Mouse (Mus musculus): ENCODE measurements at regions not wholly inside any gene's neighbourhood (a gene's known extent, or its start where the extent isn't known, plus 50 kb on each side); places are given as distances from the start of the nearest gene placed in this dataset.
A peak's percentile ranks its signal among the peaks of the same experiment; 100 is the strongest.

DNA sequence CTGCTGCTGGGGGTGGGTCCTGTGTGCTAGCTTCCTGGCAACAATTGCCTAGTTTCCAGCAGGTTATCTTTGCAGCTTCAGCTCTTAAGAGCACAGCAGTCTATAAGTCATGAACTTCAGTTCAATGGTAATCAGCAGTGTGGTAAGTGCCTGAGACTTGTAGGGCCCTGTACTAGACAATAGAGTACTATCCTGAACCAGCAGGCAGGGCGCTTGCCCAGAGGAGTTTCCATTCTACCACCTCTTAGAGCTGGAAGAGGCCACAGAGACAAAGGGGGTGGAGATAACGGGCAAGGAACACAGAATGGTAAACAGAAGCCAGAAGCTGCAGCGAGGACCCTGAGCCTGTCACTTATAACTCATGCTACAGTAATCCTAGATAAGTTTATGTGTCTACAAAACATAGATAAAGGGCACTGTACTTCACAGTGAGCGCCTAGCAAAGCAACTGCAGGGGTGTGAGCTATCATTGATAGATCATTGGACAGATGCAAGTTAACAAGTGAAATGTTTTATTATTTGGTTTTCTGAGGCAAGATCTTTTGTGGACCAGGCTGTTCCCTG, 79.7 kb upstream of the Bcl6 start:
- TF ChIP-seq GATA4 (IDR thresholded peaks at IDR 0.05; ENCODE audit: insufficient replicate concordance, low read length): no peak

DNA sequence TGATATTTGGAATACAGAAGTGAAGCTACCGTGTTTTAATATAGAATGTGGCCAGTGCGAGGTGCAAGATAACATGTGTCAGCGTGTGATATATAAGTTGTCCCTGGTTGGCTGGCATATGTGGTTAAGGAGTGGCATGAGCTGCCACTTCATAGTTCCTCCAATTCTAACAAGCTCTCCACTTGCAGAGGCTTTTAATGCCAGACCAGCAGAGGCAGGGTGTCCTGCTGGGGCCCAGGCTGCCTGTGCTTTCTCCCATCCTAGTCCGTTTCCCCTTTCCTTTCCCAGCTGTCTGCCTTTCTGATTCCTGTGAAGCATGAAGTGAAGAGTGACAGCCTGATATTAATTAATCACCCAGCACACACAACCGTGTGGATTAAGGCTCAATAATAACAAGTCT, 73.7 kb upstream of the Bcl6 start:
- no peak for TF ChIP-seq GATA4 (IDR thresholded peaks at IDR 0.05; ENCODE audit: insufficient replicate concordance, low read length)

DNA sequence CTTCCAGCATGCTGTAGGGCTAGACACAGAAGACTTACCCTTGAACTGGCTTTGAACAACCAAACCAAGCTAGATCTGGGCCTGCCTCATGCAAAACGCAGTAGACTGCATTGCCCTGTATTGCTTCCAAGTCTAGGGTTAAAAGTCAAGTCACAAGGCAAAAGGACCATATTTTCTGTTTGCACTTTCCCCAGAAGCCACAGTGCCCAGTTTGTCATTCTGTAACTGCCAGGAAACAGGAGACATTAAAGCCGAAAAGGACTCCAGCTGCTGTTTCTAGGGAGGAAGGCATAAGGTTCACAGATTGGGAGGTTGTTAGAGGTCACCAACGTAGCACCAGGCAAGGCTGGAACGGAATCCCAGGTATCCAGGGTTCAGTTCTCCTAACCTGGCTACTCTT, 72.8 kb upstream of the Bcl6 start:
- no peak for TF ChIP-seq GATA4 (IDR thresholded peaks at IDR 0.05; ENCODE audit: insufficient replicate concordance, low read length)

DNA sequence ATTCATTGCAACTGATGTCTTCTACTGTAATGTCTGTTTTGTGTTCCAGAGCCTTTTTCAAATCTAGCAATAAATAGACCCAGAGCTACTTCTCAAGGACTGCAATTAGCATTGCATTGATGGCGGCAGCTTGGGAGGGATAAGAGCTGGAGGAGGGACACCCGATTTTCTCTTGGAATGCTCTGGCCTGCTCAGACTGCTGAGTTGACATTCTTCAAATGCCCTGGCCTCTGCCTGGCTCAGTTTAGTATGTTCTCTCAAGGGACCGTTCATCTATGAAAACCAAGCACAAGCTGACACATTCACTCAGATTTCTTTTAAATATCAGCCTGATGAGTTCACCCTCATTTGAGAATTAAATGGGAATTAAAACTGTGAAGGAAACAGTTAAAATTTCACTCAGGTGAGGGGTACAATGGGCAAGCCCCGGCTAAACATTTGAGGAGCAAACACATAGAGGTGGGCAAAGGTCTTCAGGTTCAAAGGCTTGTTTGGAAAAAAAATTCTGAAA, 70.5 kb upstream of the Bcl6 start:
- no peak for TF ChIP-seq GATA4 (IDR thresholded peaks at IDR 0.05; ENCODE audit: insufficient replicate concordance, low read length)

DNA sequence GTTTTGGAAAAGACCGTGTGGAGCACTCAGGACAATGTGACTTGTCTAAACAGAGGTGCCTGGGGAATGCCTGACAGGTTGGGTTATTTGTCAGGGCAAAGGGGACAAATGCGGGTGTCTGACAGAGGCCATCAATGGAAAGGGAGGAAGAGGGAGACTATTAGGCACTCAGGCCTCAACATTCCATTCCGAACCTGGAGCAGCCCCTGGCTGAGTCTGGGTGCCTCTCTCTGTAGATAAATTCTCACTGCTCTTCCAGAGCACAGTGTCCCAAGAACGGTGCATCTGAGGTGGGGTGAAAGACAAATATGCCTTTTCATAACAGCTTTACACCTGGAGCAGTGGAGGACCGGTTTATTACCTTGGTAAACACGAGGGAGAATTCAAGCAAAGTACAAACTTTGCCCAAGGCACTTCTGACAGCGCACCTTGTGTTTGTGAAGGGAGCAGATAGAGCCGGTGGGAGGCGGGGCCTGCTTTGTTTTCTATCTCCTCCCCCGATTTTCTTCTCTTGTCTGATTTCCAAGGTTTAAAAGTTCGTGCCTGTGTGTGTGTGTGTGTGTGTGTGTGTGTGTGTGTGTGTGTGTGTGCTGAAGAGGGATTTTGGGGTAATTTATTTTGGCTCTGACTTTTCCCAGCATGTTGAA, 68.4 kb upstream of the Bcl6 start:
- 0 out of 2 replicates have a peak, but pooled peaks have one; percentile 62 for TF ChIP-seq GATA4 (IDR thresholded peaks at IDR 0.05; ENCODE audit: insufficient replicate concordance, low read length)

DNA sequence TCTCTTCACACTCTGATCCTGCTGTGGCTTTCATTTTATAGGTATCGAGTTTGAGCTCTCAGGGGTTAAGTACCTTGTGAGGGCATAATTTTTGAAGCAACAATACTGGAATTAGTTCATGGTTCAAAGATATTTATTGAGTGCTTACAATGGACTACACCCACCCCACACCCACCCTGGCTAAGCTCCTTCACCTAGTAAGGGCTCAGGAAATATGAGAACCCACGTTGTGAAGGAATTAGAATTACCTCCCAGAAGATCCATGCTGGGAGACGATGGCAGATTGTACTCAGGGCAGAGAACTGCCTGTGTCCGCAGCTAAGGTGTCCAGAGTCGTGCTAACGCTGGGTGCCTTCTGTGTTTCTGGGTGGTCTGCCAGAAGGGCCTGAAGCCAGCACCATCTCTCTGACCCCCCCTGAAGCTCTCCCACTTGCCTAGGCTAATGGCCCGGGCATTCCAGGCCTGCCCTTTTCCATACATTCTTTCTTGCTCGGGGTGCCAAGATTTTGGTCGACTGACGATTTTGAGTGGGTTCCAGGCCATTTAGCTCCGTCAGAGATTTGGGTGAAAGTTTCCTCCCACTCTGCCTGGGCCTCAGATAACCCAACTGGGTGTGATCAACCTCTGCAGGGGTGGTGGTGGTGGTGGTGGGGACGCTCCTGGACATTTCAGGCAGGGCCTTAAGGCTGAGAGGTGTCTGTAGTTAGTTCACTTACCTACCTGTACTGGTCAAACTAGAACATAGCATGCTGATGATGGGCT, 67.7 kb upstream of the Bcl6 start:
- TF ChIP-seq GATA4 (IDR thresholded peaks at IDR 0.05; ENCODE audit: insufficient replicate concordance, low read length): no peak

DNA sequence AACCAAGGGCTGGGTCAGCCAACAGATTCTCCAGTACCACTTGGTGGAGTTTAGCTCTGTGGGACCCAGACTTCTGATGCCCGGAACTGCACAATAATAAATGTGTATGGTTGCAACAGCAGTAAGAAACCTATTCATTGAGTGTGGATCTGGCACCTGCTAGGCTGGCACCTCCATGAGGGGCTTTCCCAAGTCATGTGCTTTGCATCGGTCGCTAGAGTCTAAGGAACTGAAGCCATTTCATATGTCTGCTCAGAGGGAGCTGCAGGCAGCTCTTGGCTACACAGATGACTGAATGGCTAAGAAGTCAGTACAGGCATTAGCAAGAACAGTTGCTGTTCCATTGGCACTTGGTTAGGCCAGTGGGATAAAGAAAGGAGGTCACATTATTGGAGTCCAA, 65.6 kb upstream of the Bcl6 start:
- TF ChIP-seq GATA4 (IDR thresholded peaks at IDR 0.05; ENCODE audit: insufficient replicate concordance, low read length): no peak

DNA sequence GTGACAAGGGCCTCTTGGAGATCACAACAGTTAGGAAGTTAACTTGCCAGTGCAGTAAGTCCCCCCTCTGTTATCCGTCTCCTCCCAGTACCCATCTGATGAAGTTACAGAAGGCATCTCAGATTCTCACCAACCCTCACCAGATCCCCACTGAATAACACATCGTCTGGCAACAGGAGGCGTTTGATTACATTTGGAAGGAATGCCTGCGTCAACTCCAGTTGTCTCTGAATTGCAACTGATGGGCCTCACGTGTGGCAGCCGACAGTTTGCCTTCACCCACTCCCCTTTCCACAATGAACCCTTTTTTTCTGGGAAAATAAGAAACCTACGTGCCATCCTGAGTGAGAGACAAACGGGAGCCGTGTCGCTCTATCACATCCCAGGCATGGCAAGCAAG, 64.8 kb upstream of the Bcl6 start:
- TF ChIP-seq GATA4 (IDR thresholded peaks at IDR 0.05; ENCODE audit: insufficient replicate concordance, low read length): no peak

DNA sequence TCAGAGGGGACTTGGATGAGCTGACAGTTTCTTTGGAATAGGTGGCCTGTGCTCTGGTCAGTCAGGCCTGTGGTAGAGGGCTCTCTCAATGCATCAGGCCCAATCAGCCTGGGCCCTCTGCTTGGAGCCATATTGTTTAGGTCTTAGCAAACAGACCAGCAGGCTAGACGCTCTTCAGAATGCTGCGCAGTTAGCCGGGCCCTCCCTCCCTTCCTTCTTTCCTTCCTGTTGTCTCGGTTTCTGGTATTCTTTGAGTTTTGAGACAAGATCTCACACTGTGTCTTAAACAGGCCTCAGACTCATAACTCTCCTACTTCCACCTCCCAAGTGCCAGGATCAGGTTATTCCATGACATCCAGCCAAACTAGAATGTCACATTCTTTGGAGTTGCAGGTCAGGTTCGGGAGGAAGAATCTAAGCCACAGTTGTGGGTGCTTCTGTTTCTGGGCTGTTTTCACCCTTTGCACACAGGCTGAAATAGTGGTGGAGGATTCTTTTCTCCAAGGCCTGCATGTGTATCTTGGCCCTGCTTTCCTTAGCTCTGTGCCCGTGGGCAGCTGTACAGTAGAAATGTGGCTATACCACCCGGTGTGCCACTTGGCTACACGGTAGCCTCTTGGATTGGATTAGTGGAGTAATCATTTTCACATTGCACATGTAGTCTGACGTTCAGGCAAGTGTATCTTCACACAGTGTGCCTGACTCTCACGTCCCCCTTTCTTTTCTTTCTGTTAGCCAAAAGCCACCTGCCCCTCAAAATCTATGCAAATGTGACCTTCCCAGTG, 62.4 kb upstream of the Bcl6 start:
- TF ChIP-seq GATA4 (IDR thresholded peaks at IDR 0.05; ENCODE audit: insufficient replicate concordance, low read length): no peak

DNA sequence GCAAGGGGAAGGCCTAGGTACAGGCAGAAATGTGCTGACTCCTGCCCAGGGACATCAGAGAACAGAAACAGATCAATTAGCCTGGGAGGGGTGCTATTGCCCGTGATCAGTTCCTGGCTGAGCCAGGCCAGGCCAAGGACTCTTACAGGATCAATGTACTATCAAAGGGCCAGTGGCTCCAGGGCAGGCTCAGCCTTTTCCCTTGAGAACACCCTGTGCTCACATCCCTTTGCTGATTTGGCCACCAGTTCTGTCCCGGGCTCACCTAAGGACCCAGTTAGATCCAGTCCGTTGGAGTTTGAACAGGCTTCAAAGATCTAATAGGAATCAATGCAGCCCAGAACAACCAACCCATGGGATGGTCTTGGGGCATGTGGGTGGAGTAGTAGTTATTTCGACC, 55.1 kb upstream of the Bcl6 start:
- peak; percentile 66; the same call in 1 of the 2 replicates for TF ChIP-seq GATA4 (IDR thresholded peaks at IDR 0.05; ENCODE audit: insufficient replicate concordance, low read length)

DNA sequence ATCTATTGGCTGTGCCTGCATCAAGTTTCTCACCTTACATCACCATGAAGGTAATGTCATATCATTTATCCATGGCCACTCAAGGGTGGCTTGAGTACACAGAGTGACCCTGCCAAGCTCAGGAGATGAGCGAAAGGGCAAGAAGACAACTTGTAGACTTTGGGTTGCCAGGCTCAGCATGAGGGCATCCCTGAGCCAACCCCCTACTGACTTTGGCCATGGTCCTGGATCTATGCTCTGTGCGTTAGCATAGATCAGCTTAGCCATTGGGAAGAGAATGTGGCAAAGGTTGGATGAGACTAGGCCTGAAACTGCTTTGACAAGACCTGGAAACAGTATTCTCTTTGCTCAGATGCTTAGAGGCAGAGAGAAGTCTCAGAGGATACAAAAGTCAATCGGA, 54.3 kb upstream of the Bcl6 start:
- no peak for TF ChIP-seq GATA4 (IDR thresholded peaks at IDR 0.05; ENCODE audit: insufficient replicate concordance, low read length)

DNA sequence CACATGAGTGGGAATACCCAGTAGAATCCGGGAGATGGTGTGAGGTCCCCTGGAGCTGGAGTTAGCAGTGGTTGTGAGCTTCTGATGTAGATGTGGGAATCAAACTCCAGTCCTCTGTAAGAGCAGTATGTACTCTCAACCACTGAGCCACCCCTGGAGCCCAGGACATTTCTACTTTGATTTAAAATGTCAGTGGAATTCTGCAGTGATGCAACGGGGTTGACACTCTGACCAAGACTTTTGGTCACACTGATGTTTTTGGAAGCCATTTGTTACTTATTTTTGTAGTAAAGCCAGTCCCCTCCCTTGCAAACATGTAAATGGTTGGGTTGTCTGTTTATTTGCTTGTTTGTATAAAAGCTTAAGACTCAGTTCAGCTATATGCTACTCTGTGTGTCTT, 53.6 kb upstream of the Bcl6 start:
- TF ChIP-seq GATA4 (IDR thresholded peaks at IDR 0.05; ENCODE audit: insufficient replicate concordance, low read length): no peak

DNA sequence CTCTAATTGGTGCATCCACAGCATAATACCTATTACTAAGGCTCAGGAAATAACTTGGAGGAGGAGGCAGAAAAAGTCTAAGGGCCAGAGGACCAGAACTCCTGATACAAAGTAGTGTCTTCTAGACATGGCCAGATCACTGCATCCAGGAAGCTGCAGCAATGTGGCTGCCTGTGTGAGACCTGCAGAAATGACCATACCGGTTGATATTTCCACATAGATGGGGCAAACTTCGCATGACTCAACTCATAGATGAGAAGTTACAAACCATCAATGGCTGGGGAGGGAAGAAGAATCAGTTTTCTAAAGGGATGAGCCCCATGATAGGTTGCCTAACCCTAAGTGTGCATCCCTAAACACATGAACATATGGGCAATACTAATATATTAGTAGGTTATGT, 52.8 kb upstream of the Bcl6 start:
- no peak for TF ChIP-seq GATA4 (IDR thresholded peaks at IDR 0.05; ENCODE audit: insufficient replicate concordance, low read length)

DNA sequence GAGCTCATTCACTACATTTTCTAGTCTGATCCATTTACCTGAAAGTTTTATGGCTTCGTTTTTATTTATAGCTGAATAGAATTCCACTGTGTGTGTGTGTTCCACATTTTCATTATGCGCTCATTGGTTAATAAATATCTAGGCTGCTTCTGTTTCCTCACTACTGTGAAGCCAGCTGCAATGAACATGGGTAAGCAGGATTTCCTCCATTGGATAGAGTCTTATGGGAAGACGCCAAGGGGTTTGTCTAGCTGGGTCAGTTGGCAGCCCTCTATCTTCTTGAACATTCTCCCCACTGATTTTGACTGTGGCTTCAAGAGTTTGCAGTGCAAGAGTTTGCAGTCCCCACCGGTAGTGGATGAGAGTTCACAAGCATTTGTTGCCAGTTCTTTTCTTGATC, 51.1 kb upstream of the Bcl6 start:
- TF ChIP-seq GATA4 (IDR thresholded peaks at IDR 0.05; ENCODE audit: insufficient replicate concordance, low read length): no peak

Data from liver, adult (tissue).